Mouse (Mus musculus) liver, adult 2 months (tissue): Measurements from ENCODE around the gene Zic4.

Experiments
- CTCF ChIP-seq: fragments of 200-500 bp; IDR thresholded peaks from 2 replicates; pipeline ENCODE4 v1.5.1; 2011; ENCODE audit warnings: low read depth, low read length, control low read depth
- POLR2A ChIP-seq: fragments of 200-500 bp; IDR thresholded peaks from 2 replicates; pipeline ENCODE4 v1.6.1; 2011; ENCODE audit warnings: low read length, control low read depth; ENCODE audit not compliant: insufficient read depth; ENCODE audit errors: extremely low read depth

GRCm38 (mm10) chr9:91387740-91388080 is 25.5 kb downstream of the Zic4 start:
- TF ChIP-seq POLR2A: no peak
- no peak for TF ChIP-seq CTCF
